Mouse (Mus musculus): ENCODE data around the gene A730015C16Rik. TPM values are rescaled to one million over a fixed set of nuclear protein-coding genes. Genes with fewer than 3 reads are reported as not detected.

The A730015C16Rik gene
- polyA plus RNA-seq, 1 experiment, result not detected

GRCm38 (mm10) chr4:108832916-108833827 lies 15.2 kb downstream of the A730015C16Rik start, which contains the start of gene Btf3l4:
Gene Btf3l4 (minus strand): TSS chr4:108833614.
- WGBS, result under 1% methylated on average over 73 of the region's 73 CpGs
- peak; percentile 78 for DNase-seq (ENCODE audit: low read depth, low spot score)

GRCm38 (mm10) chr4:108830698-108831097 lies 17.7 kb downstream of the A730015C16Rik start:
- WGBS, result 78% methylated on average over 1 of the region's 1 CpGs
- DNase-seq (ENCODE audit: low read depth, low spot score), result no peak

- no peak for DNase-seq (ENCODE audit: low read depth, low spot score)
- WGBS, result 76% methylated on average over 2 of the region's 2 CpGs
These were observed 21.8 kb downstream of the A730015C16Rik start for GRCm38 (mm10) chr4:108826643-108827042.

- 79% methylated on average over 1 of the region's 1 CpGs for WGBS
- no peak for DNase-seq (ENCODE audit: low read depth, low spot score)
These were observed 22.3 kb downstream of the A730015C16Rik start for GRCm38 (mm10) chr4:108826096-108826495.

GRCm38 (mm10) chr4:108825677-108826076 lies 22.7 kb downstream of the A730015C16Rik start:
- WGBS, result 92% methylated on average over 3 of the region's 3 CpGs
- DNase-seq (ENCODE audit: low read depth, low spot score), result no peak

GRCm38 (mm10) chr4:108811550-108811949 lies 36.9 kb downstream of the A730015C16Rik start:
- 73% methylated on average over 6 of the region's 6 CpGs for WGBS
- no peak for DNase-seq (ENCODE audit: low read depth, low spot score)

GRCm38 (mm10) chr4:108811142-108811541 lies 37.3 kb downstream of the A730015C16Rik start:
- 59% methylated on average over 4 of the region's 4 CpGs for WGBS
- DNase-seq (ENCODE audit: low read depth, low spot score), result no peak

- 89% methylated on average over 2 of the region's 2 CpGs for WGBS
These were observed 44.9 kb downstream of the A730015C16Rik start for GRCm38 (mm10) chr4:108803535-108803934.

GRCm38 (mm10) chr4:108798083-108798830 lies 50.2 kb downstream of the A730015C16Rik start:
- WGBS, result 57% methylated on average over 2 of the region's 2 CpGs
- DNase-seq (ENCODE audit: low read depth, low spot score), result no peak

More at GRCm38 (mm10) chr4:108803535-108803934, 44.9 kb downstream of the A730015C16Rik start:
- no peak for DNase-seq (ENCODE audit: low read depth, low spot score)

Other genes with a start within 250 kb of the A730015C16Rik start
- 20.8 and 25.4 TPM in 2 replicates for gene Cc2d1b, start 228.7 kb downstream of the A730015C16Rik start, polyA plus RNA-seq (2012; rRNA removed)
- gene 3110021N24Rik, start 129.0 kb downstream of the A730015C16Rik start, polyA plus RNA-seq (2012; rRNA removed), result 0.04 and 0.14 TPM in 2 replicates
- gene Zfyve9, start 67.8 kb downstream of the A730015C16Rik start, polyA plus RNA-seq (2012; rRNA removed), result 2.4 and 3.3 TPM in 2 replicates
- 5.1 and 6.4 TPM in 2 replicates for gene Btf3l4, start 15.0 kb downstream of the A730015C16Rik start, polyA plus RNA-seq (2012; rRNA removed)
- gene Txndc12, start 14.0 kb downstream of the A730015C16Rik start, polyA plus RNA-seq (2012; rRNA removed), result 18.0 and 19.2 TPM in 2 replicates
- 27.7 and 32.5 TPM in 2 replicates for gene Kti12, start 834 bp downstream of the A730015C16Rik start, polyA plus RNA-seq (2012; rRNA removed)
- 6.2 and 9.2 TPM in 2 replicates for gene Rab3b, start 30.4 kb upstream of the A730015C16Rik start, polyA plus RNA-seq (2012; rRNA removed)
- gene Nrd1, start 152.0 kb upstream of the A730015C16Rik start, polyA plus RNA-seq (2012; rRNA removed), result 25.0 and 28.4 TPM in 2 replicates

All from large intestine, adult 2 months (tissue).